Mouse (Mus musculus): ENCODE results near the gene Ndst4.

Gene Ndst4

GRCm38 (mm10) chr3:125722953-125723352, 319.1 kb downstream of the Ndst4 start:
- DNase-seq (ENCODE audit: low spot score in 2 of 2) = no peak

GRCm38 (mm10) chr3:125734945-125735344, 331.1 kb downstream of the Ndst4 start:
- DNase-seq (ENCODE audit: low spot score in 2 of 2) = no peak

GRCm38 (mm10) chr3:125744468-125745141, 340.7 kb downstream of the Ndst4 start:
- no peak for DNase-seq (ENCODE audit: low spot score in 2 of 2)

- no peak for DNase-seq (ENCODE audit: low spot score in 2 of 2)
These were observed 341.2 kb downstream of the Ndst4 start for GRCm38 (mm10) chr3:125745142-125745496.

GRCm38 (mm10) chr3:125746367-125746766, 342.5 kb downstream of the Ndst4 start:
- no peak for DNase-seq (ENCODE audit: low spot score in 2 of 2)

GRCm38 (mm10) chr3:125756911-125757310, 353.0 kb downstream of the Ndst4 start:
- no peak for DNase-seq (ENCODE audit: low spot score in 2 of 2)

GRCm38 (mm10) chr3:125760711-125761110, 356.8 kb downstream of the Ndst4 start:
- no peak for DNase-seq (ENCODE audit: low spot score in 2 of 2)
